Mouse (Mus musculus) embryonic fibroblast, embryonic 13.5 days (primary cell): ENCODE results near the gene Zfp830.

Experiments used
- CTCF ChIP-seq: IDR thresholded peaks from 2 replicates; pipeline ENCODE4 v1.5.1; 2011; ENCODE audit warnings: mild to moderate bottlenecking, control low read depth, low read length, moderate library complexity, borderline replicate concordance; ENCODE audit not compliant: insufficient read depth
- POLR2A ChIP-seq: IDR thresholded peaks from 2 replicates; pipeline ENCODE4 v1.6.1; 2011; ENCODE audit warnings: low read depth, mild to moderate bottlenecking, control low read depth, low read length, moderate library complexity

- TF ChIP-seq CTCF = no peak
- TF ChIP-seq POLR2A = no peak
Measured at GRCm38 (mm10) chr11:82764438-82764924, 336 bp downstream of the Zfp830 start.
